Mouse (Mus musculus) NIH3T3 (cell line): ENCODE data around the gene T.

Experiments
- DNase-seq: peaks from one replicate; pipeline ENCODE4 v3.0.0-alpha.2; 2012; ENCODE audit warnings: low read depth

The T gene

DNA sequence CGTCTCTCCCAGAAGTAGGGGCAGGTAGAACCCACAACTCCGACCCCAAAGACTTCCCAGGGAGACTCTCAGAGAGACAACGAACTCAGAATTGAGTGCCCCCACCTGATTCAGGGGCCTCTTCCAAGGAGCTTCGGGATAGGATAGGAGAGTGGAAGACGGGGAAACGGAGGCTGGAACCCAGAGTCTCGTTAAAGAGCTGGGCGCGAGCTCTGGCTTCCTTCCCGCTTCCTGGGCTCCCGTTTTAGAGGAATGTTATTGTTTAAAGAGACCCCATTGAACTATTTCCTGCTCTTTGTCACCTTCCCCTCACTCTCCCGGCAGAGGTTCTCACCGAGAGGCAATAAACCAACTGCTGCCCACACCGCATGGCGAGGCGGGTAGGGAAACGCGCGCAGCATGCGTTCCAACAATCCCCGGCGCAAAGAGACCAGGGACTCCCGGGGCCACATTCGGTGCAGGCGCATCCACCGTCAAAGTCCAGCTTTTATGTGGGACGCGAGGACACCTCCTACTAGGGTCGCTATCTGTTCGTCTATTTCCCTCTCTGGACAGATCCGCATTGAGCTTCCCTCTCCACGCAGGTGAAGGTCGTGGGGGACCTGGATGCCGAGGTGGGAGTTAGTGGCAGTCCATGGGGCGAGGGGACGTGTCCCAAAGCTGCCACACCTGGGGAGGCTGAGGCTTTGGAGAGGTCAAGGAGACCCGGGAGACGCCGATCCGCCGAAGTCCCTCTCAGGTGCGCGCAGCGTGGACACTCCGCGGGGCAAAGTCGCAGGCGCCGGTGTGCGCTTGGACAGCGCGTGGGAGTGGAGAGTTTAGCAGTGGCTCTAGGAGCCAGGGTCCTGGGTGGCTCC lies 874 bp upstream of the T start:
- DNase-seq: no peak

DNA sequence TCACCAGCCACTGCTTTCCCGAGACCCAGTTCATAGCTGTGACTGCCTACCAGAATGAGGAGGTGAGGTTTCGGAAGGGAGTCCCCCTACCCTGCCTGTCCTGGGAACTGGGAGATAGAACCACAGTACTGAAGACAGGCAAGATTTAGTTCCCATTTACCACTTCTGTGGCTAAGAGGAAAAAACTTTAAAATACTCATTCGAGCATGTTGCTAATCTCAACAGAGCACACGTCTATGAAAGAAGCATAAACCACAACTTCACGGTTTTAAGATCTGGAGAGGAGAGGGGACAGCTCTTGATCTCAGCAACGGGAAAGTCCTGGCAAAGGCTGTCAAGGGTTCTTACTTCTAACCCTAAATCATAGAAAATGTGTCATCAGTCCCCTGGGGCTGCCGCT lies 2.0 kb downstream of the T start:
- DNase-seq: no peak

DNA sequence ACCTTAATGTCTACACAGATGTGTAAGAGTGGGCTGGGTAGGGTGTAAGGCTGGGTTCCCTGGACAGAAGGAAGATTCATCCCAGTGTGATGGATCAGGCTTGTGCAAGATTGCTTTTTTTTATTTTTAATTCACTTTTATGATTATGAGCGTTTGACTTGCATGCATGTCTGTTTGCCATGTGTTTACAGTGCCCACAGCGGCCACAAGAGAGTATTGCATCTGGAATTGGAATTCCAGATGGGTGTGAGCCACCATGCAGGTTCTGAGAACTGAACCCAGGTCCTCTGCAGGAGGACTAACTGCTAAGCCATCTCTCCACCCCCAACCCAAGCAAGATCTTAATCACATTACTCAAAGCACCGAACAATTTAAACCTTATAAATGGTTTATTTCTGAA lies 9.8 kb downstream of the T start:
- DNase-seq: peak; percentile 22

DNA sequence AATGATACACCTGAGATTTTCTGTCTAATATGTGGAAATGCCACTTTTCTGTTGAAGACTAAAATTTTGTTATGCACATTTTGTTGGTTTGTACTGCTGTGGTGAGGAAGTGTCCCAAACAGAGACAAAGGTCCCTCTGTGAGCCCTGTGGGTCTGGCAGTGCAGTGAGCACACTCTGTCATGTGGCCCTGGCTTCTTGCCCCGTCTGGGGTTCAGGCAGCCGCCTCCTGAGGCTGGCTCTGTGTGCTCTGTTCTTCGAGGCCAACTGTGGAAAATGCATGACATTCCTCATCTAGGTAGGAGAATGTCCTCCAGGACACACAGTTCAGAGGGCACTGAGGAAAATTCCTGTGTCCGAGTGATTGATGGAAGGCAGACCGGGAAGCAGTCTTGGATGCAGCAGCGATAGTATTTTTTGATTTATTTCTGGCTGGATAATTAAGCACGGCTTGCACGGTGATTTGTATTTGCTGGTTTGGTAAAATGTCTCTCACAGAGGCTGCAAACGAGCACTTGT lies 13.5 kb downstream of the T start:
- DNase-seq: no peak

DNA sequence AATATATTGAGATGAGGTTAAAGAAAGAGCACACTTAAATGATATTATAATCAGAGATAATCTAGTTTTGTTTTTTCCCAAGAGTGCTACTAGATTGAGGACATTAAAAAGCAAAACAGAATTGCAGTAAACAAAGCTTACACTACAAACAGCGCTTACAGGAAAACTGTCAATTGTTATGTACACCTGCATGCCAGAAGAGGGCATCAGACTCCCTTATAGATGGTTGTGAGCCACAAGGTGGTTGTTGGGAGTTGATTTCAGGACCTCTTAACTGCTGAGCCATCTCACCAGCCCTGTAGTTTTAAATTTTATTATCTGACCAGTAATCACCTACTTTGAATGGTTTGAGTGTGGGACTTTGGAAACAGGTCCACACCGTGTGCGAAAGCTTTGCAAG lies 14.1 kb downstream of the T start:
- no peak for DNase-seq

DNA sequence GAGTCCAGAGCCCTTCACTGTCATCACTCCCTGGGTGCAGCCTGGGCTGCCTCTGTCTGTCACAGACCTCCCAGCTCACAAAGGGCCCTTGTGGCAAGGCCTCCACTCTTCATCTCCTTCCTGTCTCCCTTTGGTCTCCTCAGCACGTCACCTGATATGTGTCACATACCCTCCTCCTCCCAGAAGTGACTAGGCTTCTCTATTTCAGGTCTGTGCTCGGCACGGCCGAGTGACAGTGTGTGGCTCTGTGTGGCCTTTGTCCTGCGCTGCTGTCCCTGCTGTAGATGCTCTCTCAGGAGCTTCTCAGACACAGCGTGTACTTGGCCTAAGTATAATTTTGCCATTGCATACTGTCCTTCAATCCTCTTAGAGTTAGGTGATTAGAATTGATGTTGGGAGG lies 21.0 kb downstream of the T start:
- DNase-seq: no peak

DNA sequence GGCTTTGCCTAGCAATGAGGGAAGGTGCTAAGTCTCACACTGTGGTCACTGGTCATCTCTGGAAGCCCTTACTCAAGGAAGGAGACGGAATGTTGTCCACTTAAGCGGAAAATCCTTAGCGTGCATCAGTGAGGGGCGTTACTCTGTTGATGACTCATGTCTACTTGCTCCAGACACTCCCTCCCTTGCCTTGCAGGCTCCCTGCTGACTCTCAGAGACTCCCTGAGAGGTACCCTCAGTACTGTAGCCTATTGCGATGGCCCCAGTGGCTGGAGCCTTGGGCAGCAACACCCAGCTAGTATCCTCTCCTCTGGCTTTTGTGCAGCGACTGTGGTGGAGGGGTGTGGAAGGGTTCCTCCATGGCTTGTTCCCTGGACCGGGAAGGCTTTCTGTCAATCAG lies 21.4 kb downstream of the T start:
- DNase-seq: peak; percentile 59

DNA sequence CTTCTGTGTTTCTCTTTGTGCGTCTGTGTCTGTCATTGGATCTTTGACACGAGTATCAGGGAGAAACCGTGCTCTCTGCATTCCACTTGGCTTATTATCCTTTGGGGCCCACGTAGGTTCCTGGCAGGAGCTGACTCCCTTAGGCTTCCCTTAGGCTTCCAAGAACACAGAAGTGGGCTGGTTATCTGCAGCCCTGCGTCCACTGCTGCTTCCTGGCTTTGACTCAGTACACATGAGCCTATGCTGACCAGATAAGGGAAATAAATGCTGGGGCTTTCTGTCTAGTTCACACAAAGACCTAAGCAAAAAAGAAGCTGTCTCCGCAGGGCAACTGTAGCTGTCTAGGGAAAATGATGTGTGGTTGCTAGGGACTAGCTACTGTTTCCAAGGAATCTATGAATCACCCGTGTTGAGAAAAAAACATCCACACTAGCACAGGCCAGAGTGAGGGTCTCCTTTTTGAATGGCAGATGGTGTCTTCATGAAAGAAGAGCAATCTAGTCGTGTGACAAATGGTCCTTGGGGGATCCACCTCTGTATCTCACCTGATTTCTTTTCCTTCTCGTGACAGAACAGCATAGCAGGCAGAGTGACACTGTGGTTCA lies 22.7 kb downstream of the T start:
- DNase-seq: peak; percentile 14

DNA sequence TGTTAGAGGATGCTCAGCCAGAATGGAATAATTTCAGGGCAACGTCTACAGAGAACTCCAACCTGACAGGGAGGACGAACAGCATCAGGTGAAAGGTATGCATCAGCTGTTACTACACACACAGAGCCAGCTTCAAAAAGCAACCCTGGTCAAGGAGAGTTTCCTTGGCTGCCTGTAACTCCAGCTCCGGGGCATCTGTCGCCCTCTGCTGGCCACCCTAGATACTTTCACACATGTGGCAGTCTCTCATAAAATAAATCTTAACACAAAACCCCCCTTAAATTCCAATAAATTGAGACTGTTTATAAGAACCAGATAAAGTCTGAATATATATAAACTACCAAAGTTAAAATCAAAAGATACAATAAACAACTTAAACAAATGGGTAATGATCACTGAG lies 27.3 kb downstream of the T start:
- DNase-seq: peak; percentile 75

DNA sequence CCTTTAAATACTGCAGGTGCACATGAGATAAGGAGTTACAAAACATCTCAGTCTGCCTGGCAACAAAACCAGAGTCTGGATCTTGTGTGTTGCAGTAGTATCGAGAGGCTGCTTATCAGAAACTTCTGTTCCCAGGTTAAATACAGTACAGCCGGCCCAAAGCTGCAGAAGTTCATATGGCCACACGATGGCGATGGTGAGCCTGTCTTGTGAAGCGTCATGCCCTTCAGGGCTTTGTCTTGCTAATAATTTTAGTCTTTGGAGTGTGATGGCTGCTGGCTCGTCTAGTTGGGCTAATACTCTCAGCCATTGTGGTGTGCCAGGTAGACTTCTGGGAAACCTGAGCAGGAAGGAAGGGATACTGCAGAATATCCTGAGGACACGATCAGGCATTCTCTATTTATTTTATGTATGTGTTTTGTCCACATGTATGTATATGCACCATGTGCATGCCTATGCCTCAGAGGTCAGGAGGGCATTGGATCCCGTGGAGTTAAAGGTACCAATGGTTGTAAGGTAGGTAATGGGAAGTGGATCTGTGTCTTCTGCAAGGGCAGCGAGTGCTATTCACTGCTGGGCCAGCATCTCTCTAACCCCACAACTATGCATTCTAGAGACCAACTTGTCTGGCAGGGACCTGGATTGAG lies 29.4 kb downstream of the T start:
- peak; percentile 91 for DNase-seq

DNA sequence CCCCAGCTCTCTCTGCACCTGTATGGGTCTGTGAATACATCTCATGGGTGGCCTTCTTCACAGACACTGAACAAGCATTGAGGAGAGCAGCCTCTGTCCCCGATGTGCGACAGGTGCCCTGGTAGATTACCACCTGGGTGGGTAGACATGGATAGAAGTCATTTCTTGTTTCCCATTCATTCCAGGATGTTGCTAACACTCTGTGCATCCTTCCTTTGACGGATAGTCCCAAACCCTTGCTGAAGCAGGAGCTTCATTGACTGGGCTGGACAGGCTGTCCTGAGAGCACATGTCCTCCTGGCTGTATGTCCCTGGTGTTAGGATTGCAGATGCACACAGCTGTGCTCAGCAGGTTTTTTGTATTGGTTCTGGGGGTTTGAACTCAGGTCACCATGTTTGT lies 33.5 kb downstream of the T start:
- DNase-seq: no peak

DNA sequence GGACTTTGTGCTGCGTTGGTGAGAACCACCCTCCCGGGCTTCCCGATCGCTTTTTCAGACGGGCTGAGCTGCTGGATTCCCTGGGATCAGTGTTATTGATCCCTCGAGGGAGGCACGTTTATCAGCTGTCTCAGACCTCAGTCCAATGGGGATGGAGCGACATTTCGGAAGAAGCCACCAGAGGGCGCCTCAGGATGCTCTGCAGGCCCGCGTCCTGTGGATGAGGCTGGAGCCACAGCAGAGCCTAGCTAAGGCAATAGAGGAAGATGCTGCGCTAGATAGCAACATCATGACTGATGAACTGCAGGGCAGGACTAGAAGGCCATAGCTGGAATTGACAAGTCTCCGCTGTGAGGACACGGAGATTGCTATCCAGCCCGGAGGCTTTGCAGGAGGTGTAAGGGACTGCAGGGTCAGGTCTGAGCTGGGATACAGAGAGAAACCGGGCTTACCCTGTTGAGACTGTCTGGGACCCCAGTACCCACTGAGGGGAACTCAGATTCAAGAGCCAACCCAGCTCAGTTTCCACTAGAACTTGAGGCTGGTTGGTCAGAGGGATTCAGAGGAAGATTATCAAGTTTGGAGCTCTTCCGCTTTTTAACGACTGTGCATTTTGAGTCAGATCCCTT lies 34.6 kb downstream of the T start:
- peak; percentile 90 for DNase-seq

DNA sequence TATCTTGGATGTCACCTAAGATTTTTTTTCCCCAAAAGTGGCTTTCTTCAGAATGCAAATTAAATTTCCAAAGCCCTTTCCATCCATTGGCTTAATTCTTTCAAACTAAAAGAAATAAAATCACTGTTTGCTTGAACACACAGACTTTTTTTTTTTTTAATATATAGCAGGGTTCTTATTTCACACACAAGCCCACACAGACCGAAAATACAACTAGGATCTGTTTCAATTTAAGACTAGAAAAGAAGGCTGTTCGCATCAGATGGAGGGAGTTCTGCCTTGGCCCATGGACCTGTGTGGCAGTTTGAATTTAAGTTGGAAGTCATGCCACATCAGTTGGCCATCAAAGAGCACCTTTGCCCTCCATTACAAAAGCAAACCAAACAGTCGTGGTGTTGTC lies 44.3 kb downstream of the T start:
- DNase-seq: no peak

DNA sequence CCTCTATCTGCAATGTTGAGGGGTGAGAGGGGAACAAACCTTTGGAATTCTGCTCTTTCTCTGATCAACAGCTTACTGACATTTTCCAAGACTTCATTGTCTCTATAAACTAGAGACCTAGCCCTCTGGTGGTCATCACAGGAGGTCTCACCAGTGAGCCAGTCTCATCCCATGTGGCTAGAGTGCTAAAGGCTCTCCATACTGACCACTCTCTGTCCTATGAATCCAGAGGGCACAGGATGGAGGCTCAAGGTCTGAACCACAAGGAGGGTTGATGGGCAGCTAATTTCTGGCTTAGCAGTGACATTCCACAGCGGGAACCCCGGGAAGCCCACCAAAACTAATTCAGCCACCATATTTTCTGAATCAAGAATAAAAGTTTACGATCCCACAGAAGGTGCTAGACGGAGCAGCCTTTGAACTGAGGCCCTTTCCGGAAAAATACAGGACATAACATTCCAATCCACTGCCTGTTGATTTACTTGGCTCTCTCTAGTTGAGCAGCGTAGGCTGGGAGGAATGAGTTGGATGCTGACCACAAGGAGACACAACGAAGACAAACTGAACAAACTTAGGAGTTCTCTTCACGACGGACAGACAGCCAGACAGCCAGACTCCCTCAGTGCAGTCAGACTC lies 45.4 kb downstream of the T start:
- DNase-seq: no peak

DNA sequence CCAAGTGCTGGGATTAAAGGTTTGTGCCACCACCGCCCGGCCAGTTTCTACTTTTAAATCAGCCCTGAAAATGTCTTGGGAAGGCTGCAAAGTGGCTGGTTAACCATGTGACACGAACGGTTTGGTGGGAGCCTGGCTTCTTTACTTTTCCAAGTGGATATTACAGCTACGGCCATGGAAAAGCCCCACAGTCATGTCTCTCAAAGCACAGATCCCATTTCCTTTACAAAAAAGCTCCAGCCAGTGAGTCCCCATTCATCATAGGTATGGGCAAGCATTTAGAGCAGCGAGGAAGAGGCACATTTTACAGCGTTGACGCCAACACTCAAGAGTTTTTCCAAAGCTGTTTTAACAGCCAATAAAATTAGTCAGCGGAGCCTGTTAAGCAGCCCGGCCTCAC lies 47.6 kb downstream of the T start:
- DNase-seq: no peak

DNA sequence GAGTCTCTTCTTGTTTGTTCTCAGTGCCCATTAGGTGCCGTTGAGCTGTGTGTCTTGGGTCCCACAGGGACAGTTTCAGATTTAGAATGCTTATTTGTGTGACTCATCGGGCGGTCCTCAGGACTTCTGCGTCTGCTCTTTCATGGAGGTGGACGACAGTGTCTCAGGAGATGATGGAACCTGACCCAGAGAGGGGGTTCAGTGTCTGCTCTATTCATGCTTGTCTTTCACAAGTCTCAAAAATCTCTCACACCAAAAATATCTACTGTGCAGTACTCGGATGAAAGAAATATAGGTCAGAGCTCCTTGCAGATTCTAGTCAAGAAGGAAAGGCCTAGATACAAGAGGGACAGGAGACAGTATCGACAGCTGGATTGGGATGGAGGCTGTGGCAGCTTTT lies 48.7 kb downstream of the T start:
- no peak for DNase-seq

DNA sequence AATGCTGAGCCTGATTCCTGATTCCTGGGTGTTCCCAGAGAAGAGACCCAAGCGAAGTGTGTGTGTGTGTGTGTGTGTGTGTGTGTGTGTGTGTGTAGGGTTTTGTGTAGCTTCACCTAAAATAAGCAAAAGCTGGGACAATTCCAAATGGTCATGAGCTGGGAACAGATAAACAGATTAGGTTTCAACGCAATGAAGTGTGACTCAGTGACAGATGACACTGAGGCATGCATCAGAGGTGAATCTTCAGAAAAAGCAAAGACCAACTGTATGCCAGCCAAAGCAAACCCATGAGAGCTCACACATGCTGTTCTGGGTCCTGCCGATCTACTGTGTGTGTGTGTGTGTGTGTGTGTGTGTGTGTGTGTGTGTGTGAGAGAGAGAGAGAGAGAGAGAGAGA lies 50.0 kb downstream of the T start:
- DNase-seq: peak; percentile 38

DNA sequence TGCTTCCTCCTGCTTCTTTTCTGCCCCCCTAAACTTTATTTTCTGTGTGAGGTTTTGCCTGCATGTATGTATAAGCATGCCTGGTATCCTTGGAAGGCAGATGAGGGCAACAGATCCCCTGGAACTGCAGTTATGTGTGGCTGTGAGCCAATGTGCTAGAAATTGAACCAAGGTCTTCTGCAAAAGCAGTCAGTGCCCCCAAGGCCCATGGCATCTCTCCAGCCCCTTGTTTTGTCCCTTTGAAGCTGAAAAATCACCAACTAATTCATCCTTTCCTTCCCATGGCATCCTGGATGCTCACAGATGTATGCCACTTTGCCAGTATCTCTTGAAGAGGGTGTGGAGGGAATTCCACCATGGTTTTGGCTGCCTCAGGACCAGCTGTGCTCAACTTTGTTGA lies 50.9 kb downstream of the T start:
- no peak for DNase-seq

DNA sequence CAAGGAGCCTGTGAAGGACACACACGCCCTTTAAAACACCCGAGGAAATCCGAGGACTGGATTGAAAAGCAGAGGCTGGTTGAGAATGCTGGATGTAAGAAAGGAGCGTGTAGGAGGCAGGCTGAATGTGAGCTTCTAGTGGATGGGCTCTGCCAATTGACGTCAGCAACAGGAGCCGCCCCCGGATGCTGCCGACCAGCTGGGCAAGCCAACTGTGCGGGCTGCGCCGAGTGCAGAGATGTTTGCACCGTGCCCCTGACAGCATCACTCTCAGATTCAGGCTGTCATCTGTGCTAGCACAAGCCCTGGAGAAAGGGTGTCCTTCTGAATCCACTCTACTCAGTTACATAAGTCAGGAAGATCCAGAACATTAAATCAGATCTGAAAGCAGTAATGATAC lies 53.6 kb downstream of the T start:
- DNase-seq: no peak

DNA sequence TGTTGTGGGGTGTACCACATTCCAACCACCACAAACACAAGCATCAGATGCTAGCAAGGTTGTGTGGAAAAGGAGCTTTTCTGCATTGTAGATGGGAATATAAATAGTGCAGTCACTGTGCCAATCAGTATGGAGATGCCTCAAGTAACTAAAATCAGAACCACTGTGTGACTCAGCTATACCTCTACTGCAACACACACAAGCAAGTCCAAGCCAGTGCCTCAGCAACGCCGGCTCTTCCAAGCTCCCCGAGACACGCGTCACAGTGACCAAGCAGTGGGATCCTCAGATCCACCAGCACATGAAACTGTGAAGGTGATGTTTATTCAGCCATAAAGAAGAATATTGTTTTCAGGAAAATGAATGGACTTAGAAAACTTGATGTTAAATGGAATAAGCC lies 56.7 kb downstream of the T start:
- DNase-seq: no peak
